Mouse (Mus musculus) thymus, postnatal 4 days (tissue): ENCODE data around the gene Blnk.

Source experiments
- DNase-seq: peaks from one replicate; pipeline ENCODE4 v3.0.0; 2021

Blnk gene

DNA sequence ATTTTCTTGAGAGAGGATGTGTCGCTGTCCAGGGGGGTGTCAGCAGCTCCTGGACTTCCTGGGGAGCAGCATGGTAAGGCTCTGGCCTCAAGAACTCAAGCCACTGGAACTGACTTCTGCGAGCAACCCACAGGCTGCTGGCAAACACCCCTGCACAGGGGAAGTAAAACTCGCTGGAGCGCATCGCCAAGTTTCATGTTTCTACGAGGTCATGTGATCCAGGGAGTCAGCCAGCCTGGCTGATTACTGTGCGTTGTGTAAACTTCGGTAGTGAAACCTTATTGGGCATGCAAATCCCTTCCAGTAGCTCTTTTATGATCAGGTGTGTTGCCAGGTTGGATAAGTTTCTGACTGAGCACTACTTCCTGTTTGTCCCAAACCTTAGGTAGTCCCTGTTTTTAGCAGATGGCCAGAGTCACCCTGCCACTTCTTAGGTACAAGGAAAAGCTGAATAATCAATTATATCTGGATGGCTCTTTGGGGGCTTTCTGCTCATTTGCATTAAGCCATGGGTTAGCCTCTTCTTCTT is at the start of gene Blnk:
Blnk (minus strand) TSS at position 479 of the 529 bp plus-strand sequence.
- no peak for DNase-seq

- peak; percentile 77 for DNase-seq
Observed at GRCm38 (mm10) chr19:41039110-41039509, 44.8 kb upstream of the Blnk start.

GRCm38 (mm10) chr19:41035809-41036551 is 41.6 kb upstream of the Blnk start:
- no peak for DNase-seq

DNA sequence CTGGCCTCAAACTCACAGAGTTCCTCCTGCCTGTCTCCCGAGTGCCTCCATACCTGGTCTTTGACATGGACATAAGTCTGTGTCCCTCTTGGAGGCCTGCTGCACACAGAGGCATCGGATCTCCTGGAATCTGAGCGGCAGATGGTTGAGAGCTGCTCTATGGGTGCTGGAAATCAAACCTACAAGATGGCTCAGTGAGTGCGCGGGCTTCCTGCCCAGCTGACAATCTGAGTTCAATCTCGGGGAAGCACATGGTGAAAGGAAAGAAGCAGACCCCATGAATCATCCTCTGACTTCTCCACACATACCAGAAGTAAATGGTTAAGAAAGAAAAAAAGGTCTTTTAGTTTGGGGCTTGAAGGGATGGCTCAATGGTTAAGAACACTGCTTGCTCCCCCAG is 37.5 kb upstream of the Blnk start:
- peak; percentile 44 for DNase-seq

DNA sequence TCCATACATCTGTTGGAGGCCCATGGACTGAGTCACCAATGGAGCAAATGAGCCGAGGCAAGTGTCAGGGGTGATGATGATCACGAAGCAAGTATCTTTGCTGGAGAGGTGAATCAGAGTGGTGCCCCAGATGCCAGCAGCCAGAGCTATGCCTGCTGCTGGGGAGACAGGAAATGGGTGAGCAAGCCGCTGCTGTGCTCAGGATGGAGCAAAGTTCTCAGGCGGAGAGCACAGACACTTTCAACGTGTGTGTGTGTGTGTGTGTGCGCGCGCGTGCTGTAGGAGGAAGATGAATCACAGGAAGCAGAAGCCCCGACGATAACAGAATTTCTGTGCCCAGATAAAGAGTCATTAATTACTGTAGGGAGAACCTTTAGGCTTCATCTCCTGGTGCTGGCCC is 36.7 kb upstream of the Blnk start:
- peak; percentile 79 for DNase-seq

GRCm38 (mm10) chr19:41030161-41030560 is 35.8 kb upstream of the Blnk start:
- peak; percentile 71 for DNase-seq

DNA sequence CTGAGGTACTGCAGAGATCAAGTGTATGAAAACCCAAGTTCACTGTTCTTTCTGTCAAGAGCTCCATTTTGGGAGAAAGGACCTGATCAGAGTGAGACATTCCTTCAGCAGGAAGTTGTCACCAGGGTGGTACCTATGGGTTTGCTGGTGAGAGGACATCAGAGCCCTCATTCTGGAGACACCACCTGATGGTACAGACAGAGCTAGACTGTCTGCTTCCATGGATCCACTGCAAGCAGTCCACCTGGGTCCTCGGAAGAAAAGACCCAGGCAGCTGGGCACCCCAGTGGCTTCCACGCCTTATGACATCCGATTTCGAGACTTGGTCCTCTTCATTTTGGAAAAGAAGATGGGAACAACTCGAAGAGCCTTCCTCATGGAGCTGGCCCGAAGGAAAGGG is 34.9 kb upstream of the Blnk start, which contains the start of gene Dntt:
Dntt (plus strand) TSS at position 57 of the 400 bp plus-strand sequence.
- peak; percentile 50 for DNase-seq

DNA sequence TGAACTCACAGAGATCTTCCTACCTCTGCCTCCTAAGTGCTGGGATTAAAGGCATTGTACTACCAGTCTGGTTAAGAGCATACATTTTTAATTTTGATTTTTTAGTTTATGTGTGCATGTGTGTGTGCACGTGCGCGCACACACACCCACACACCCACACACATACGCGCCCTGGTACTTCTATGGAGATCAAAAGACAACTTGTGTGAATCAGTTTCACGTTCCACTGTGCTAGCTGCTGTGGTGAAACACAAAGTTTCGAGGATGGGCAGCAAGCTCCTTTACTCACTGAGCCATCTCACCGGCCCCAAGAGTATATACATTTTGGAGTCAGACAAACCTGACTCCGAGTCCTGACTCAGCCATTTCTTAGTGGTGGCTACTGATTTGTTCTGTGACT is 33.3 kb upstream of the Blnk start:
- DNase-seq: peak; percentile 35

- DNase-seq: peak; percentile 62
Observed at GRCm38 (mm10) chr19:41027024-41027423, 32.7 kb upstream of the Blnk start.

GRCm38 (mm10) chr19:41026551-41026950 is 32.2 kb upstream of the Blnk start:
- DNase-seq: peak; percentile 51

- peak; percentile 60 for DNase-seq
Observed at GRCm38 (mm10) chr19:41022244-41022643, 27.9 kb upstream of the Blnk start.

DNA sequence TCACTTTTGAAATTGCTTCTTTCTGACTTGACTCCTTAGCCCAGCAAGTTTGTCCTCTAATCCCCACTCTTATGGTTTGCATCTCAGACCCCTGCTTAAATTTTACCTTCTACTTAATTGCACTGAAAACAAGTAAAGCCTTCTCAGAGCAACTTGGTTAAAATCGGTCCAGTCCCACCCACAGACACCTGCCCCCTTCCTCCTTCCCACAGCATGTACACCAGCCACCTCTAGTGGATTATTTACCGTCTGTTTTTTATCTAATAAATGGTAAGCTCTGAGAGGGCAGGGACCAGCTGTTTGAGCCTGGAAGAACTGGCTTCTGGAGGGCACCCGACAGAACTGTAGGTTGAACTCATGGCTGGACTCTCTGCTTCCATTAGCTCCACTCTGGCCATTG is 26.2 kb upstream of the Blnk start:
- DNase-seq: no peak

DNA sequence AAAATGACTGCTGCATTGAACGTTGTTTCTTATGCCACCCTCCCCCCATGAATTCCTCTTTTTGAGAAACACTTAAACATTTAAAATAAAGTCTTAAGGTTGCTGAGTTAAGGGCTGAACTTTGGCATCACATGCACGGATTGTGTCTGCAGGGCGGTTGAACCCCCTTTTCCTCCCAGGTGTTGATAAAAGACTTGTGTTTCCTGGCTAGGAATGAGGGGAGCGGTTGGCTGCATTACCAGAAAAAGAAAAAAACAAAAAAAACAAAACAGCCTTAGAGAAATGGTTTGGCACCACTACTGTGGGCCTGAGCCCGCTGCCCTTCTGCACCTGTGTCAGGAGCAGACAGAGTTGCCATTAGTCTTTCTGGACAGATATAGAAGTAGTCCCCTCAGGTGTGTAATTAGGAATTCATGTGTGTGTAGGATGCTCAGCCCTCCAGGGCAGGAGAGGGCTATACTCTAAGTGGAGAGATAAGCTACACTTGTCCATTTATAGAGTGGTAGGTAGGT is 24.9 kb upstream of the Blnk start:
- DNase-seq: peak; percentile 57

DNA sequence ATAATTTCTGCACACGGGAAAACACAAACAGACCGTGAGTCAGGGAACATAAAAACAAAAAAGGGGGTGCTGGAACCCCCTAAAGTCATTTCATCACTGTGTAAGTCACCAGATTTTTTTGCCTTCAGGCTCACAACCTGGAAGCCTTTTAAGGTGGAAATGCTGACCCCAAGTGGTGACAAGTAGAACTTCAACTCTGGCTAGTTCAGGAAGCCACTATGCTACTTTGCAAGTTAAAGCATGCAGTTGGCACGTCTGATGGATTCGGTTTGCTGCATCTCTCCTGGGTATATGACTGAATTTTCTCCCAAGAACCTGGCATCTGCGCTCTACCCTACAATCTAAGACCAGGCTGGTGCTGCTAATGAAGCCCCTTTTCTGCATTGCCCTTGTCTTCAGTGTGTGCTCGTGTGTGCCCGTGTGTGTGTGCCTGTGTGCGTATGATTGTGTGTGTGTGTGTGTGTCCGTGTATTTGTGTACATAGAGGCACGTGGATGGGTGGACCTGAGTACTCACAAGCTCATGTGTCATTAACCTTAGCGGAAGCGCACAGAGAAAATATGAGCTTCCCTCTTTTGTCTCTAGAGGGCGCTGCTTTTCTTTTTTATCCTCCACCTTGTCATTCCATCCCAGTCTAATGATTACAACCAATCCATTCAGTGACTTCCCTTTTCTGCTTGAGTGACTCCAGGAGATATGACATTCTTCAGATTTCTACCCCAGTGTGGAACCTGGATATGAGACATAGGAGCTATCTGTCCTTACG is 21.8 kb upstream of the Blnk start:
- peak; percentile 71 for DNase-seq

DNA sequence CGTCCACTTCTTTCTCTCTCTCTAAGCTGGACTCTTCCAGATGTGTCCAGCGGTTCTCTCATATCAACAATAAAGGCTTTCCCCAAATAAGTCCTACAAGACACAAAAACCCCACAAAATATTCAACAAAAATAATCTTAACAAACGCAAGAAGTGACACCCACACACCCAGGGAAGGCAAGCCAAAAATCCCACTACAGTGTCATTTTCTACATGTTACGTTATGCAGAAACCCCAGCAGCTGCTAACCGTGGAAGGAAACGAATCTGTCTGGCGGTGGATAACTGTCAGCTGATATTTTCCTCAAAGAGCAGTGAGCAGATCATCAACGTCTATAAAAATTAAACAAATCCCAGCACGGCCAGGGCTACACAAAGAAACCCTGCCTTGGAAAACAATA is 19.7 kb upstream of the Blnk start:
- no peak for DNase-seq

DNA sequence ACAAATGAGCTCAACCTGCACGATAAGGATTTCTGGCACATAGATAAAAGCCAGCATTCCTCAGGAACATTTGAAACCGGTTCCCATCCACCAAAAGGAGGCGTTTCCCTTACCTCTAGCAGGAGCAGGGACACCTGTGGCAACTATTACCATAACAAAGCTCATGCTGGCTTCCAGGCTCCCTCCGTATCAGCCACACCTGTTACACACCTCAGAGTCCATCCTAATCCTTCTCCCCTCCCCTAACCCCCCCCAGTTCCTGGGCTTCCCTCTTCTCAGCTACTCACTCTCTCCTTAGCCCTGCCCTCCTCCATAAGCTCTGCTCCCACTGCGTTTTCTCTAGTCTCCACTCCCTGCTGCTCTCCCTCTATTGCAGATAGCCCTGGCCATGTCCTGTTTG is 19.3 kb upstream of the Blnk start:
- DNase-seq: no peak

GRCm38 (mm10) chr19:41011676-41012075 is 17.3 kb upstream of the Blnk start:
- no peak for DNase-seq

GRCm38 (mm10) chr19:41008674-41009395 is 14.5 kb upstream of the Blnk start:
- DNase-seq: peak; percentile 51

DNA sequence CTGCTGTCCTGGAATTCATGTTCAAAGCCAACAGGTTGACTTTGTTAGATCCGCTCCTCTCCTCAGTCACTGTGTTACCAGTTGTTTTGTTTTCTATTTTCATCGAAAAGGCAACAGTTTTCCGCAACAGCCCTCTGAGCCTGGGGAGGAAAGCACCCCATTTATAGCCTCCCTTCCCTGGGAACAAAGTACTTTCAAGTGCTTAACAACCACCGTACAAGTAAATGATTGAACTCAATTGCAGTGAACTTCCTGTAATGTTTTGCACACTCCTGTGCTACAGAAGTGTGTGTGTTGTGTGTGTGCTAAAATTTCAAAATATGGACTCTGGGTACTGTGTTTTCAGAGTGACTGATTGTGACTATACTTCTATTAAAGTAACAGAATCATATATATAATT is 13.4 kb upstream of the Blnk start:
- DNase-seq: no peak

GRCm38 (mm10) chr19:41007326-41007725 is 13.0 kb upstream of the Blnk start:
- no peak for DNase-seq

- DNase-seq: no peak
Observed at GRCm38 (mm10) chr19:41006621-41007020, 12.3 kb upstream of the Blnk start.

DNA sequence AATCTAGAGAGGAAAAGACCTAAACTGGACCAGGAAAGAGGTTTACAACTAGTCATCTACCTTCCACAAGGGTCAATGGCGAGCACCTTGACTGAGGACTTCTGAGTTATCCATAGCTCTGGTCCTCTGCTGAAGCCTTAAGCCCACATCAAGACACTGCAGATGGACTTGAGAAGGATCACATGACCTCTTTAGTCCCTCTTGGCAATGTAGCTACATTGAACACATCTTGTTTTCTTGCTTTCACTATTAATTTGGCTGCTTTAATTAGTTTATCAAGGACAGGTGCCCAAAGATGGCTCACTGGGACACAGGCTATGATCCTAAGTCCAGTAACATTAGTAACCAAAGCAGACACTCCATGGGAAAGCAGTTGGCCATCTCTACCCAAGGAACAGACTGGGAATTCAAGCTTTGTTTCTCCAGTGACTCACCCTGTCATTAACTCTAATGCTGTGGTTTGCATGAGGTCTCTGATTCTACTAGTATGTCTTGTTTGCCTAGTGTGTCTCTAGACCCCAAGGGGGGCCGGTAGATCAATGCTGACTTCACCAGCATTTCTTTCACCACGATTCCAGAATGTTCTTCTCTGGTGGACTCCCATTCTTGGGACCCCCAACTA is 9.5 kb upstream of the Blnk start:
- no peak for DNase-seq

DNA sequence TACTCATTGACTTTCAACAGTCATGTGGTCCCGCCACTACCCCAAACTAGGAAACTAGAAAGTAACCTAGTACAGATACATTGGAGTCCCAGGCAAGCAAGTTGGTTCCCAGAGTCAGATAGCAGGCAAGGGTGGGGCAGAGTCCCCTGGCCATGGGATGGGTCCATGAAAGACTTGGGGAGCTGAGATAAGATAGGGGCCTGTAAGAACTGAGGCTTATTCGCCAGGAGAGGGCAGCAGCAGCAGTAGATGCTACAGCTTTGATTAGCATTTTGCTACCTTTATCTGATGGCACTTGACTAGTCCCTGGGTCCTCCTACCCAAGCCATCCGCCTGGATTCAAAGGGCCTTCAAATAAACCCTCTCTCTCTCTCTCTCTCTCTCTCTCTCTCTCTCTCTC is 5.2 kb upstream of the Blnk start:
- peak; percentile 55 for DNase-seq
